Mouse (Mus musculus): ENCODE measurements around the gene Cfap300. TPM values are rescaled to one million over a fixed set of nuclear protein-coding genes. Genes with fewer than 3 reads are reported as not detected.

Gene Cfap300
- polyA plus RNA-seq (2014; fragmentation: Nextera tagmentation; extraction: Ambion mirVana): 17.9 and 19.9 TPM in 2 replicates

DNA sequence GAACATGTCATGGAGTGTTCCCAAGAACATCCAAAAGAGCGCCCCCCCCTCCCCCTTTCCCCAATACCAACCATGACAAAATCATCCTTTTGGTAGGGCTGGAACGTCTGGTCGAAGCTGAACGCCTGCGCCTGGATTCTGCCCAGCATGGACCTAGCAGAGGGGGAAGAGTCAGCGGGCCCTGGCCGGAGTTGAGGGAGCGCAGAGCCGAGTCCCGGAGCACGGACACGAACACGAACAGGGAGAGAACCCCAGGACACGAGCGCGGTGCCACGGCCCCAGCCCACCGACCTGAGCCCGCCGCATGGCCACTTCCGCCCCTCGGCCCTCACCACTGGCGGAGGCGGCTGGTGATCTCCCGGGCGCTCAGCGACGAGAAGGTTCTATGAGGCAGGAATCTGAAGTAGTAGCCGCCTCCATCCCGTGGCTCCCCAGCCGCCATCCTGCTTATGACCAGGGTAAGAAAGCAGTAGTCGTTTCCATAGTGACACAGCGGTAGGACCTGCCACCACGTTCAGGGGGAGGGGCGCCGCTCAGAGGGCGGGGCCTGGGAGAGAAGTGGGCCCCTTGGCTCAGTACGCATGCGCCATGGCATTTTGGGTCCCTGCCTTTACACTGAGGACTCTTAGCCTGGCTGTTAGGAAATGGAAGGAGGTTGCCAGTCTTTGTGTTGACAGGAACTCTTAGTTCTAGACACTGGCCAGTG, at the start of gene Cfap300:
Cfap300 (minus strand) TSS at position 486 of the 706 bp plus-strand sequence.
- Histone ChIP-seq H3K4me1 (ENCODE audit: control insufficient read depth, insufficient read depth, low read length) (no peaks in the 10 kb centered on the region; the same call in 1 of the 2 replicates), H3K4me3 (ENCODE audit: low read depth, low read length) (peak within 1 kb of the TSS; percentile 57), H3K36me3 (ENCODE audit: control insufficient read depth, insufficient read depth, low read length) (no peaks in the 10 kb centered on the region), H3K9me3 (ENCODE audit: control insufficient read depth, low read length) (no peaks in the 10 kb centered on the region), H3K27me3 (ENCODE audit: control insufficient read depth, insufficient read depth, low read length) (no peaks in the 10 kb centered on the region), H3K27ac (replicated peaks; ENCODE audit: low read depth, low read length) (no peak within 1 kb of the TSS; the same call in 1 of the 2 replicates), H3K9ac (ENCODE audit: low read length) (peak within 1 kb of the TSS; percentile 58), H3K4me2 (ENCODE audit: low read depth, severe bottlenecking) (peak within 1 kb of the TSS; percentile 59)
- peak; percentile 97 for ATAC-seq (ENCODE audit: insufficient number of reproducible peaks, low FRiP score, low TSS enrichment, low read depth)
- WGBS: under 1% methylated on average over 36 of the region's 39 CpGs
- peak; percentile 99 for DNase-seq (ENCODE audit: low spot score)

- H3K4me1 ChIP-seq (ENCODE audit: control insufficient read depth, insufficient read depth, low read length): no peaks in the 10 kb centered on the region
- WGBS: 90% methylated on average over 5 of the region's 5 CpGs
- no peak for ATAC-seq (ENCODE audit: insufficient number of reproducible peaks, low FRiP score, low TSS enrichment, low read depth)
- no peak for DNase-seq (ENCODE audit: low spot score)
- no peak overlapping the region for H3K4me2 ChIP-seq (ENCODE audit: low read depth, severe bottlenecking)
- no peaks in the 10 kb centered on the region for H3K36me3 ChIP-seq (ENCODE audit: control insufficient read depth, insufficient read depth, low read length)
- H3K9me3 ChIP-seq (ENCODE audit: control insufficient read depth, low read length): no peaks in the 10 kb centered on the region
- H3K27me3 ChIP-seq (ENCODE audit: control insufficient read depth, insufficient read depth, low read length): no peaks in the 10 kb centered on the region
- H3K27ac ChIP-seq (replicated peaks; ENCODE audit: low read depth, low read length): no peak overlapping the region
- H3K4me3 ChIP-seq (ENCODE audit: low read depth, low read length): no peak overlapping the region
- no peak overlapping the region for H3K9ac ChIP-seq (ENCODE audit: low read length)
Measured at GRCm38 (mm10) chr9:8078882-8079281, 36.3 kb upstream of the Cfap300 start.

- ATAC-seq (ENCODE audit: insufficient number of reproducible peaks, low FRiP score, low TSS enrichment, low read depth) (no peak), DNase-seq (ENCODE audit: low spot score) (no peak)
- Histone ChIP-seq H3K9me3 (ENCODE audit: control insufficient read depth, low read length) (no peaks in the 10 kb centered on the region), H3K4me3 (ENCODE audit: low read depth, low read length) (no peak overlapping the region), H3K4me1 (ENCODE audit: control insufficient read depth, insufficient read depth, low read length) (no peaks in the 10 kb centered on the region), H3K4me2 (ENCODE audit: low read depth, severe bottlenecking) (no peak overlapping the region), H3K36me3 (ENCODE audit: control insufficient read depth, insufficient read depth, low read length) (no peaks in the 10 kb centered on the region), H3K27ac (replicated peaks; ENCODE audit: low read depth, low read length) (no peak overlapping the region), H3K27me3 (ENCODE audit: control insufficient read depth, insufficient read depth, low read length) (no peaks in the 10 kb centered on the region), H3K9ac (ENCODE audit: low read length) (no peak overlapping the region)
Measured at GRCm38 (mm10) chr9:8074345-8074744, 31.7 kb upstream of the Cfap300 start.

GRCm38 (mm10) chr9:8073203-8073755, 30.7 kb upstream of the Cfap300 start:
- Histone ChIP-seq H3K4me1 (ENCODE audit: control insufficient read depth, insufficient read depth, low read length) (no peaks in the 10 kb centered on the region), H3K4me2 (ENCODE audit: low read depth, severe bottlenecking) (no peak overlapping the region), H3K36me3 (ENCODE audit: control insufficient read depth, insufficient read depth, low read length) (no peaks in the 10 kb centered on the region), H3K4me3 (ENCODE audit: low read depth, low read length) (no peak overlapping the region), H3K27ac (replicated peaks; ENCODE audit: low read depth, low read length) (no peak overlapping the region), H3K9me3 (ENCODE audit: control insufficient read depth, low read length) (no peaks in the 10 kb centered on the region), H3K9ac (ENCODE audit: low read length) (no peak overlapping the region), H3K27me3 (ENCODE audit: control insufficient read depth, insufficient read depth, low read length) (no peaks in the 10 kb centered on the region)
- WGBS: 86% methylated on average over 3 of the region's 3 CpGs
- DNase-seq (ENCODE audit: low spot score) (no peak), ATAC-seq (ENCODE audit: insufficient number of reproducible peaks, low FRiP score, low TSS enrichment, low read depth) (no peak)

- DNase-seq (ENCODE audit: low spot score): no peak
Measured at GRCm38 (mm10) chr9:8059636-8060035, 17.0 kb upstream of the Cfap300 start.

GRCm38 (mm10) chr9:8054831-8055230, 12.2 kb upstream of the Cfap300 start:
- Histone ChIP-seq H3K9ac (ENCODE audit: low read length) (no peak overlapping the region), H3K36me3 (ENCODE audit: control insufficient read depth, insufficient read depth, low read length) (no peaks in the 10 kb centered on the region), H3K4me2 (ENCODE audit: low read depth, severe bottlenecking) (no peak overlapping the region), H3K4me1 (ENCODE audit: control insufficient read depth, insufficient read depth, low read length) (no peaks in the 10 kb centered on the region), H3K9me3 (ENCODE audit: control insufficient read depth, low read length) (no peaks in the 10 kb centered on the region), H3K4me3 (ENCODE audit: low read depth, low read length) (no peak overlapping the region), H3K27me3 (ENCODE audit: control insufficient read depth, insufficient read depth, low read length) (no peaks in the 10 kb centered on the region), H3K27ac (replicated peaks; ENCODE audit: low read depth, low read length) (no peak overlapping the region)
- ATAC-seq (ENCODE audit: insufficient number of reproducible peaks, low FRiP score, low TSS enrichment, low read depth) (no peak), DNase-seq (ENCODE audit: low spot score) (no peak)
- WGBS: 21% methylated on average over 1 of the region's 1 CpGs

More at GRCm38 (mm10) chr9:8059636-8060035, 17.0 kb upstream of the Cfap300 start:
- no peak overlapping the region for H3K4me3 ChIP-seq (ENCODE audit: low read depth, low read length)
- ATAC-seq (ENCODE audit: insufficient number of reproducible peaks, low FRiP score, low TSS enrichment, low read depth): no peak
- H3K4me2 ChIP-seq (ENCODE audit: low read depth, severe bottlenecking): no peak overlapping the region
- no peak overlapping the region for H3K27ac ChIP-seq (replicated peaks; ENCODE audit: low read depth, low read length)
- no peaks in the 10 kb centered on the region for H3K27me3 ChIP-seq (ENCODE audit: control insufficient read depth, insufficient read depth, low read length)
- no peak overlapping the region for H3K9ac ChIP-seq (ENCODE audit: low read length)
- no peaks in the 10 kb centered on the region for H3K9me3 ChIP-seq (ENCODE audit: control insufficient read depth, low read length)
- no peaks in the 10 kb centered on the region for H3K4me1 ChIP-seq (ENCODE audit: control insufficient read depth, insufficient read depth, low read length)
- WGBS: 85% methylated on average over 3 of the region's 3 CpGs
- H3K36me3 ChIP-seq (ENCODE audit: control insufficient read depth, insufficient read depth, low read length): no peaks in the 10 kb centered on the region

GRCm38 (mm10) chr9:8043044-8043387, 393 bp upstream of the Cfap300 start:
- 0 out of 2 replicates have a peak overlapping the region, but pooled peaks have one; percentile 30 for H3K9ac ChIP-seq (ENCODE audit: low read length)
- no peaks in the 10 kb centered on the region for H3K9me3 ChIP-seq (ENCODE audit: control insufficient read depth, low read length)
- H3K4me1 ChIP-seq (ENCODE audit: control insufficient read depth, insufficient read depth, low read length): no peaks in the 10 kb centered on the region; the same call in 1 of the 2 replicates
- WGBS: 10% methylated on average over 5 of the region's 5 CpGs
- H3K4me3 ChIP-seq (ENCODE audit: low read depth, low read length): peak overlapping the region; percentile 8; the same call in 1 of the 2 replicates
- H3K36me3 ChIP-seq (ENCODE audit: control insufficient read depth, insufficient read depth, low read length): no peaks in the 10 kb centered on the region
- ATAC-seq (ENCODE audit: insufficient number of reproducible peaks, low FRiP score, low TSS enrichment, low read depth) (peak; percentile 56; the same call in 1 of the 2 replicates), DNase-seq (ENCODE audit: low spot score) (no peak)
- no peak overlapping the region for H3K27ac ChIP-seq (replicated peaks; ENCODE audit: low read depth, low read length)
- no peak overlapping the region for H3K4me2 ChIP-seq (ENCODE audit: low read depth, severe bottlenecking)
- no peaks in the 10 kb centered on the region for H3K27me3 ChIP-seq (ENCODE audit: control insufficient read depth, insufficient read depth, low read length)

DNA sequence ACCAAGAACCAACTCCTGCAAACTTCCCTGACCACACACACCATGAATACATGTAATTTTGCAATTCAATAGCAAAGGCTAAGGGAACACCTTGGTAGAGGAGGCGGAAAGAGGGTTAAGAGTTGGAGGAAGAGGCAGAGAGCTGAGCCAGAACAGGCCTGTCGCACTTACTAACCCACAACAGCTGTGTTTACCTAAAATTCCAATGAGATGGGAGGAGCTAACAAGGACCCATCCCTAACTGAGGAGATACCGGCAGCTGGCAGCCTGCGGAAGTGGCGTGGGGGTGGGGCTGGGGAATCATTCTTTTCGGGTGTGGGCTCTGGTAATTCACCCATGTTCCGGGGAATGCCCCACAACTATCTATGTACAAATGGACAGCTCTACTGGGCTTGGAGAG, 7.1 kb downstream of the Cfap300 start:
- Histone ChIP-seq H3K36me3 (ENCODE audit: control insufficient read depth, insufficient read depth, low read length) (no peaks in the 10 kb centered on the region), H3K4me3 (ENCODE audit: low read depth, low read length) (no peak overlapping the region), H3K9me3 (ENCODE audit: control insufficient read depth, low read length) (no peaks in the 10 kb centered on the region), H3K27me3 (ENCODE audit: control insufficient read depth, insufficient read depth, low read length) (no peaks in the 10 kb centered on the region), H3K4me2 (ENCODE audit: low read depth, severe bottlenecking) (no peak overlapping the region), H3K4me1 (ENCODE audit: control insufficient read depth, insufficient read depth, low read length) (no peaks in the 10 kb centered on the region), H3K27ac (replicated peaks; ENCODE audit: low read depth, low read length) (no peak overlapping the region), H3K9ac (ENCODE audit: low read length) (no peak overlapping the region)
- WGBS: 17% methylated on average over 7 of the region's 7 CpGs
- ATAC-seq (ENCODE audit: insufficient number of reproducible peaks, low FRiP score, low TSS enrichment, low read depth): peak; percentile 33; the same call in 1 of the 2 replicates
- DNase-seq (ENCODE audit: low spot score): no peak

Data from limb, embryonic 11.5 days (tissue).